Mouse (Mus musculus) myocyte (in vitro differentiated cells): ENCODE results near the gene Serpinc1. TPM values are rescaled to one million over a fixed set of nuclear protein-coding genes. Genes with fewer than 3 reads are reported as not detected.

ENCODE experiments used
- H3K27me3 ChIP-seq: one replicate; pipeline ENCODE4 v1.6.1; 2011; ENCODE audit not compliant: control insufficient read depth, insufficient read depth, insufficient read length
- H3K36me3 ChIP-seq: one replicate; pipeline ENCODE4 v1.6.1; 2011; ENCODE audit not compliant: control insufficient read depth, insufficient read depth
- H3K4me2 ChIP-seq: one replicate; pipeline ENCODE4 v1.6.1; 2011; ENCODE audit warnings: low read depth, control low read depth
- H3K4me3 ChIP-seq: one replicate; pipeline ENCODE4 v1.5.1; 2011; ENCODE audit warnings: mild to moderate bottlenecking, control low read depth, moderate library complexity
- H3K79me2 ChIP-seq: one replicate; pipeline ENCODE4 v1.6.1; 2011; ENCODE audit not compliant: control insufficient read depth, insufficient read depth
- H3ac ChIP-seq: one replicate; pipeline ENCODE4 v1.6.1; 2011; ENCODE audit not compliant: control insufficient read depth, insufficient read length
- CEBPB ChIP-seq: IDR thresholded peaks from 2 replicates; pipeline ENCODE4 v1.6.1; 2011; ENCODE audit warnings: mild to moderate bottlenecking, moderate library complexity; ENCODE audit not compliant: poor library complexity, insufficient read depth, severe bottlenecking
- E2F4 ChIP-seq: IDR thresholded peaks from one replicate; pipeline ENCODE4 v1.6.1; 2011; ENCODE audit warnings: mild to moderate bottlenecking, control low read depth, moderate library complexity; ENCODE audit not compliant: insufficient read depth
- MAX ChIP-seq: IDR thresholded peaks from one replicate; pipeline ENCODE4 v1.6.1; 2011; ENCODE audit warnings: low read depth, mild to moderate bottlenecking, control low read depth
- MYOD1 ChIP-seq, 3 experiments: IDR thresholded peaks; one replicate each; pipeline ENCODE4 v1.6.1; 2011; ENCODE audit warnings: control low read depth in 2 of 3, low read depth in 2 of 3, mild to moderate bottlenecking in 2 of 3, moderate library complexity in 1 of 3; ENCODE audit not compliant: insufficient read length in 2 of 3, control insufficient read depth in 1 of 3
- MYOG ChIP-seq, 3 experiments: IDR thresholded peaks; one replicate each; pipeline ENCODE4 v1.6.1; 2011; ENCODE audit warnings: control low read depth in 2 of 3, low read depth in 2 of 3, mild to moderate bottlenecking in 2 of 3; ENCODE audit not compliant: insufficient read length in 2 of 3, control insufficient read depth in 1 of 3, insufficient read depth in 1 of 3
- POLR2A ChIP-seq: IDR thresholded peaks from one replicate; pipeline ENCODE4 v1.6.1; 2011; ENCODE audit warnings: low read depth, mild to moderate bottlenecking, control low read depth, moderate library complexity; ENCODE audit not compliant: insufficient read length
- POLR2AphosphoS2 ChIP-seq: IDR thresholded peaks from one replicate; pipeline ENCODE4 v1.6.1; 2011; ENCODE audit warnings: low read depth, control low read depth; ENCODE audit not compliant: insufficient read length
- REST ChIP-seq: IDR thresholded peaks from one replicate; pipeline ENCODE4 v1.6.1; 2011; ENCODE audit warnings: mild to moderate bottlenecking, control low read depth, moderate library complexity; ENCODE audit not compliant: insufficient read depth, insufficient read length
- SRF ChIP-seq: IDR thresholded peaks from one replicate; pipeline ENCODE4 v1.6.1; 2011; ENCODE audit warnings: low read depth; ENCODE audit not compliant: control insufficient read depth, insufficient read length
- TCF12 ChIP-seq: IDR thresholded peaks from one replicate; pipeline ENCODE4 v1.6.1; 2011; ENCODE audit warnings: mild to moderate bottlenecking, control low read depth; ENCODE audit not compliant: poor library complexity, insufficient read depth, severe bottlenecking
- USF1 ChIP-seq: IDR thresholded peaks from one replicate; pipeline ENCODE4 v1.6.1; 2011; ENCODE audit warnings: low read depth, mild to moderate bottlenecking, control low read depth, moderate library complexity
- polyA plus RNA-seq: library from polyadenylated mRNA; unstranded; fragments of >200 nt; fragmentation: generic; extraction: Trizol; gene quantifications from one replicate; pipeline ENCODE4 v1.2.1, GENCODE M21; 2012; ENCODE audit warnings: missing spikeins

The Serpinc1 gene
- polyA plus RNA-seq, 1 experiment: 0.26 TPM

GRCm38 (mm10) chr1:161040426-161040770, 62.0 kb downstream of the Serpinc1 start:
- no peaks in the 10 kb centered on the region for H3K27me3 ChIP-seq
- H3K4me2 ChIP-seq: no peak overlapping the region
- H3K36me3 ChIP-seq: peaks cover 33% of the 10 kb centered on the region
- TF ChIP-seq SRF (no peak), POLR2AphosphoS2 (peak; percentile 41)
- H3ac ChIP-seq: no peak overlapping the region
- H3K4me3 ChIP-seq: no peak overlapping the region
- H3K79me2 ChIP-seq: peaks cover 18% of the 10 kb centered on the region

DNA sequence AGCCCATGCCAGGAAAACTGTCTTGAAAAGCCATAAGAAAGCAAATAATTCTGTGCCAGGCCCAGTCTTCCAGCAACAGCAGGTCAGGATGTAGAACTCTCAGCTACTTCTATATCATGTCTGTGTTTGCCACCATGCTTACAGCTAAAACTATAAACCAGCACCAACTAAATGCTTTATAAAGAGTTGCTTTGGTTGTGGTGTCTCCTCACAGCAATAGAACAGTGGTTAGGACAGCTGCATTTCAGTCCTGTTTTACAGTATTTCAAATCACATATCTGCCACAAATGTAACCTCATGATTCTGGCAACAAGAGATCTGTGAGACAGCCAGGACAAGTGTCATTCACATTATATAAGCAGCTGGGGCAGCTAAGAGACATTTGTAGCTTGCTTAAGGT, 62.5 kb downstream of the Serpinc1 start:
- no peak overlapping the region for H3ac ChIP-seq
- no peak overlapping the region for H3K4me3 ChIP-seq
- no peaks in the 10 kb centered on the region for H3K27me3 ChIP-seq
- no peak overlapping the region for H3K4me2 ChIP-seq
- H3K36me3 ChIP-seq: peaks cover 30% of the 10 kb centered on the region
- peaks cover 13% of the 10 kb centered on the region for H3K79me2 ChIP-seq
- no peak for TF ChIP-seq MAX
- no peak for TF ChIP-seq POLR2A
- no peak for TF ChIP-seq CEBPB
- TF ChIP-seq USF1: no peak
- no peak for TF ChIP-seq REST
- no peak for TF ChIP-seq MYOD1 (IDR thresholded peaks at IDR 0.05; ENCODE audit: control insufficient read depth in 1 of 3, insufficient read length in 2 of 3, low read depth in 2 of 3)
- TF ChIP-seq MYOG (IDR thresholded peaks at IDR 0.05; ENCODE audit: control insufficient read depth in 1 of 3, insufficient read depth in 1 of 3, insufficient read length in 2 of 3, low read depth in 2 of 3): no peak
- TF ChIP-seq E2F4: no peak
- TF ChIP-seq POLR2AphosphoS2: peak; percentile 53

- Histone ChIP-seq H3K4me2 (no peak overlapping the region), H3K4me3 (no peak overlapping the region), H3ac (no peak overlapping the region), H3K36me3 (peaks cover 24% of the 10 kb centered on the region), H3K27me3 (no peaks in the 10 kb centered on the region), H3K79me2 (peaks cover 8% of the 10 kb centered on the region)
- TF ChIP-seq POLR2AphosphoS2 (no peak), TCF12 (no peak), E2F4 (no peak)
Observed at GRCm38 (mm10) chr1:161041261-161042020, 63.1 kb downstream of the Serpinc1 start.

DNA sequence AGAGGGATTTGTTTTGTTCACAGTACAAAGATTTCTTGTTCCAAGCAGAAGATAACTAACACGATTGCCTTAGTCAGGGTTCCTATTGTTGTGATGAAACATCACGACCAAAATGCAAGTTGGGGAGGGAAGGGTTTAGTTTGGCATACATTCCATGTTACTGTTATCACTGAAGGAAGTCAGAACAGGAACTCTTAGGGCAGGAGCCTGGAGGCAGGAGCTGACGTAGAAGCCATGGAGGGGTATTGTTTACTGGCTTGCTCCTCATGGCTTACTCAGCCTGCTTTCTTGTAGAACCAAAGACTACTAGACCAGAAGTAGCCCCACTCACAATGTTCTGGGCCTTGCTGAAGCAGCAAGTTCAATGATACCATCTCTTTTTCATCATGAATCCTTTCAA, 68.6 kb downstream of the Serpinc1 start:
- H3K79me2 ChIP-seq: no peaks in the 10 kb centered on the region
- no peak overlapping the region for H3K4me3 ChIP-seq
- no peaks in the 10 kb centered on the region for H3K27me3 ChIP-seq
- no peak overlapping the region for H3ac ChIP-seq
- no peak for TF ChIP-seq USF1
- no peak for TF ChIP-seq REST
- TF ChIP-seq E2F4: no peak
- no peak for TF ChIP-seq SRF
- TF ChIP-seq POLR2AphosphoS2: no peak
- TF ChIP-seq MAX: no peak
- H3K36me3 ChIP-seq: peaks cover 12% of the 10 kb centered on the region
- no peak overlapping the region for H3K4me2 ChIP-seq

Other genes with a start within 250 kb of the Serpinc1 start
- 6.3 TPM for gene Rabgap1l, start 185.4 kb upstream of the Serpinc1 start, polyA plus RNA-seq
- gene Rc3h1, start 72.2 kb upstream of the Serpinc1 start, polyA plus RNA-seq: 2.8 TPM
- gene Zbtb37, start 56.3 kb downstream of the Serpinc1 start, polyA plus RNA-seq: 1.4 TPM
- 18.1 TPM for gene Dars2, start 92.1 kb downstream of the Serpinc1 start, polyA plus RNA-seq
- gene Cenpl, start 92.1 kb downstream of the Serpinc1 start, polyA plus RNA-seq: 4.5 TPM
- gene Klhl20, start 152.9 kb downstream of the Serpinc1 start, polyA plus RNA-seq: 10.1 TPM
- 1.1 TPM for gene Ankrd45, start 164.1 kb downstream of the Serpinc1 start, polyA plus RNA-seq
- gene Tex50, start 180.7 kb downstream of the Serpinc1 start, polyA plus RNA-seq: not detected